Mouse (Mus musculus): Measurements from ENCODE around the gene Adcy9. TPM values are rescaled to one million over a fixed set of nuclear protein-coding genes. Genes with fewer than 3 reads are reported as not detected.

Gene Adcy9
- total RNA-seq (2021) = 10 to 100 TPM; 26.3 to 30.6 TPM
- long read RNA-seq, experiment 1, partial matches to known transcripts = 2 of 6 reads
- long read RNA-seq, experiment 1, other reads (novel, unspliced or antisense) = 4 of 6 reads
- long read RNA-seq, experiment 2, full-length matches to known transcripts = 2 of 6 reads
- long read RNA-seq, experiment 2, partial matches to known transcripts = 1 of 6 reads
- long read RNA-seq, experiment 2, other reads (novel, unspliced or antisense) = 3 of 6 reads

- DNase-seq = peak; percentile 85 to 89
- intact Hi-C loops (cut with DNase I) = loop anchor here (1.0 kb wide), 1 partner anchor 42 kb away; no protein-coding TSS in a partner anchor
Measured at GRCm38 (mm10) chr16:4420298-4421054, at the start of gene Adcy9. Gene Adcy9 (minus strand): TSS chr16:4420498.

GRCm38 (mm10) chr16:4469599-4470352 lies 49.5 kb upstream of the Adcy9 start:
- intact Hi-C loops (cut with DNase I) = no loop called here
- DNase-seq = no peak

DNA sequence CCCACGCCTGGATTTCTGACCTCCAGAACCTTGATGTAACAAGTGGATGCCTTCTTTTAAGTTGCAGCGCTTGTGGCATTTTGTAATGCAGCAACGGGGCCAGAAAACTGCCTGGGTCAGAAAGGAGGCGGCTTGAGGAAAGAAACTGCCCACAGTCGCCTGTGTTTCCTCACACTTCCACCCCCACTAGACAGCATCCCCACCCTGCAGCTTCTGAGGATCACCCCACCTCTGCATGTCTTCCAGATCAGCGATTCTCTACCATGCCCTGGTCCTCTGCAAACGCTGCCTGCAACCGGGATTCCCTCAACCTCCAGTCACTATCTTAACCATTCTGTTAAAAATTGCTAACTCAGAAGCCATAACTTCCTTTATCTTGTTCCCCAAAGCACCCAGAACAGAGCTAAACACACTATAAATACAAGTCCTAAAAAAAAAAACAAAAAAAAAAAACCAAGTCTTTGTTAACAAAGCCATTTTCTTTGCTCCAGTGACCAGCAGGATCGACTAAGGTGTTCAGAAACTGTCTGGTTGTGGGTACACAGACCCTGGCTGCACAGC lies 44.3 kb upstream of the Adcy9 start:
- DNase-seq = no peak
- intact Hi-C loops (cut with DNase I) = no loop called here

- DNase-seq = no peak
- intact Hi-C loops (cut with DNase I) = no loop called here
Measured at GRCm38 (mm10) chr16:4457927-4458326, 37.6 kb upstream of the Adcy9 start.

DNA sequence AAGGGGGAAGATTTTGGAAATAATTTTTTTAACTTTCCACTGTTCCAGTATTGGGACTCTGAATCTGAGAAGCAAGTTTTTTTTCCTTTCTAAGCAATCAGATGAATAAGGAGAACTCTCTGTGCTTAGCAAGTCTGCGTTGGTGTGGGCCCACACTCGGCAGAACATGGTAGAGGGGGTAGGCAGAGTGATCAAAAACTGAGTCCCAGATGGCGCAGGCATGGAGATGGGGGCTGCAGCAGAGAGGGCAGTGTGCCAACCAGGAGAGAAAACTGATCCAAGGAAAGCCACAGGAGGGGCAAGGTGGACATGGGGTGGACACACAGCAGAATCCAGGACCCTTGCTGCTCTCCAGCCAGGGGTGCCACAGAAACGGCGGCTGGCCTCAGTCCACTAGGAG lies 36.1 kb upstream of the Adcy9 start:
- intact Hi-C loops (cut with DNase I) = no loop called here
- no peak for DNase-seq

DNA sequence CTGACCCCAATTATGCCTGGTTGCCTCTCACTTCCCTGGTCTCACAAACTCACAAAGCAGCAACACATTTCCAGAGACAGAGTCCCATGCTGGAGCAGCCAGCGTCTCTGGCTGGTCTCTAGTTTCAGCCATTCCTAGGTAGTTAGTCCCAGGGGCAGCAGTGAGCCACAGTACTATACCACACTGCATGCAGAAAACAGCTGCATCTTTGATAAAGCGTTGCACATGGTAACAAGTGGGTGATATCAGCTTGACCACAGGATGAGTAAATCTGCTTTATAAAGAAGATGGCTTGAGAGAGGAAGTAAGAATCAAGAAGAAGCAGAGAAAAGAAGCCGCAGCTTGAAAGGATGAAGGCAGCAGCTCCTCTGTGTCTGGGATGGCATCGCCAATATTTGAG lies 35.4 kb upstream of the Adcy9 start:
- DNase-seq = no peak
- intact Hi-C loops (cut with DNase I) = no loop called here

DNA sequence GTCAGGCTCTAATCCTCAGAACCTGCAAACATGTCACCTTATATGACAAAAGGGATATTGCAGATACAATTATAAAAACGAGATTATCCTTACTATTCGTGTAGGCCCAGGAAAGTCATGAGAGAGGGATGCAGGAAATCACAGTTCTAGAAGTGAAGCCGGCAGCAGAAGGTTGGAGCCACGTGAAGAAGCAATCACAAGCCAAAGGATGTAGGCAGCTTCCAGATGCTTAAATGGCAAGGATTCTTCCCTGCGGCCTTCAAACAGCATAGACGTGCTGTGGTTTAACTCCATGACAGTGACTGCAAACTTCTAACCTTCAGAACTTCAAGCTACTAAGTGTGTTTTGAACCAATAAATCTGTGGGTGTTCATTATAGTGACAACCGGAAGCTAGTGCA lies 34.3 kb upstream of the Adcy9 start:
- DNase-seq = no peak
- intact Hi-C loops (cut with DNase I) = no loop called here

- DNase-seq = no peak
- intact Hi-C loops (cut with DNase I) = no loop called here
Measured at GRCm38 (mm10) chr16:4449418-4449817, 29.1 kb upstream of the Adcy9 start.

DNA sequence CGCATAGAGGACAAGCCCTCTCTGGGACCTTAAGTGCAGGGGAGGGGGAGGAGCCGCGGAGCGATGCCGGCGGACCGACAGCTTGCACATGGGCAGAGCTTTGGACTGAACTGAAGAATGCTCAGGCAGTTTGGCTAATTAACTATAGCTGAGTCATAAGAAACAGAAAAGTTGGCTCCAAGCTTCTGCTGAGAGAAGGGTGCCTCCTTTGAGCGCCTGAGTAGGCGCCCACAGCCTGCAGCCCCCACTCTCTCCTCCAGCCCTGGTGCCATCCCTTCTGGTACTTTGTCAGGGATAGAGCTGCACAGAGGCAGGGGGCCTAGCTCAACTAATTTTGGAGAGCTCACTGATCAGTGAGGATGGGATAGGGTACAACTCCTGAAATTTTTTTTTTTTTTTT lies 27.9 kb upstream of the Adcy9 start:
- DNase-seq = no peak
- intact Hi-C loops (cut with DNase I) = no loop called here

GRCm38 (mm10) chr16:4446395-4446794 lies 26.1 kb upstream of the Adcy9 start:
- intact Hi-C loops (cut with DNase I) = no loop called here

DNA sequence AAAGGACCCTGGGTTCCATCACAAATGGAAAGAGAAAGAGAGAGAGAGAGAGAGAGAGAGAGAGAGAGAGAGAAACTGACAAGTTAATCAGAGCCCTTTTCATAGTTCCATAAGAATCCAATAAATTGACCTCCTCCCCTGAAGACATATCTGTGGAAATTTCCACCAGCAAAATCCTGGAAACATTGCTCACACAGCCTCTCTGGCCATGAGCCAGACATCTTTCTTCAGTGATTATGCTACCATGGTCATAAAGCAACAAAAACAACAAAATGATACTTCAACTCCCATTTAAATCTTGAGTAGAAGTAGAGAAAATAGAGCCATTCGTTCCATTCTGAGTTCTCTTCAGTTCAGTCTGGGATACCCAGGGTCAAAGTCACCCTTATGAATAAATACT lies 24.1 kb upstream of the Adcy9 start:
- intact Hi-C loops (cut with DNase I) = no loop called here
- no peak for DNase-seq

More at GRCm38 (mm10) chr16:4446395-4446794, 26.1 kb upstream of the Adcy9 start:
- DNase-seq = no peak

DNA sequence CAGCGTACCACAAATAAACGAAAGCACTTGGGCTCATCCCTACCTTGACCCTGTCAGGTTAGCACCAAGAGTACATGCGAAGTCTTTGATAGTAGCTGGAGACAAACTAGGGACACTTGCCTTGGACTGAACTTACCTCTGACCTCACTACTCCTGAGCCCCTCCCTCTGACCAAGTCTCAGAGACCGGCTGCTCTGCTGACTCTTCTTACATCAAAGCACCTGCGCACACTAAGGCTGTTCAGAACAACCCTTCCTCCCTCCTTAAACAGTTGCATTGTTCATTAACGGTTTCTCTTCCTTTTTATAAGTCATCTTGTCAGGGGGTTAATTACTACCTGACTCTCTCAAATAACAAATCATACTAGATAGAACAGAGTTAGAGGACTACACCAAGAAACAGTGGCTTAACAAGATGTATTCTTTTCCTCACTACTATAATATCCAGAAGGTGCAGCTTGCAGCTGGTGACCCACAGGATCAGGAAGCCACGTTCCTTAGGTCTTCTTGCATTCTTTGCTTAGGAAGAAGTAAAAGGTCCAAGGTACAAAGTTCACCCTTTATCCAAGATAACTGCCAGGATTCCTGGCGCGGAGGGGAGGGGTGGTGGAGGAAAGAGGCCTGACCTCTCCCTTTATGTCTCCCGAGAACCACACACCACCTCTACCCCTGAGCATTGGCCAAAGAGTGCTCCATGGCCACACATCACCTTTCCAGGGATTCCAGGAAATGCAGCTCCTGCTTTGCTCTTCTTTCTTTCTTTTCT lies 19.2 kb upstream of the Adcy9 start:
- no peak for DNase-seq
- intact Hi-C loops (cut with DNase I) = no loop called here

DNA sequence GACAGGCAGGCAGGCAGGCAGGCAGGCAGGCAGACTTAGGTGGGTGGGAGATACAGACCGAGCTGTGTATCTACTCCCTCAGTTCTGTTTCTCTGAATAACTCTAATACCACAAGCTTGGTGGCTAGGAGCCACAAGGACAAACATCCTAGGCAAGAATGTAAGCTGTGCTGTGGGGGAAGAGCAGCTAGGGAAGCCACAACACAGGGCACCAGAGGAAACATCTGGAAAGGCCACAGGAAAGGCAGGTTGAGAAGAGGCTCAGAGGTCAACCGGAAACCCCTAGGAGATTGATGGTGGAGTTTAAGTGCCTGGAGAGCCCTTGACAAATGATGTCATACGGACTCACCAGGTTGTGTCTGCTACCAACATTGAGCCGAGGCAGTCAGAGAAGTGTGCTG lies 16.4 kb upstream of the Adcy9 start:
- intact Hi-C loops (cut with DNase I) = no loop called here
- DNase-seq = no peak

GRCm38 (mm10) chr16:4435371-4435770 lies 15.1 kb upstream of the Adcy9 start:
- no peak for DNase-seq
- intact Hi-C loops (cut with DNase I) = no loop called here

- DNase-seq = no peak
- intact Hi-C loops (cut with DNase I) = no loop called here
Measured at GRCm38 (mm10) chr16:4431841-4432240, 11.5 kb upstream of the Adcy9 start.

DNA sequence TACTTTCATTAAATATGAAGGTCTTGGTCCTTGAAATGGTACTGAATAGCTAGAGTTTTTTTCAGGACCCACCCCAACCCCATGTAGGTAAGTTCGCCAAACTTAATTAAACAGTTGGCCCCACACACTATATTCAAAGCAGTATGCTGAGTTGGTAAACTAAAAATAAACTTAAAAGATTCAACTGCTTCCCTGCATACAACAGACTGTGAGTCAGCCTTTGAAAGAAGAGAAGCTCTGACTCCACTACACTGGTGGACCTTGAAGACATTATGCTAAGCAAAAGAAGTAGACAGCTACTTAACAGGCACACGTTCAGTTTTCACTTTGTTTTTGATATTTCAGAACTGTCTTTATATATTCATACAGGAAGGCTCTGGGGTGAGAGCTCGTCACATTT lies 10.7 kb upstream of the Adcy9 start:
- DNase-seq = no peak
- intact Hi-C loops (cut with DNase I) = no loop called here

DNA sequence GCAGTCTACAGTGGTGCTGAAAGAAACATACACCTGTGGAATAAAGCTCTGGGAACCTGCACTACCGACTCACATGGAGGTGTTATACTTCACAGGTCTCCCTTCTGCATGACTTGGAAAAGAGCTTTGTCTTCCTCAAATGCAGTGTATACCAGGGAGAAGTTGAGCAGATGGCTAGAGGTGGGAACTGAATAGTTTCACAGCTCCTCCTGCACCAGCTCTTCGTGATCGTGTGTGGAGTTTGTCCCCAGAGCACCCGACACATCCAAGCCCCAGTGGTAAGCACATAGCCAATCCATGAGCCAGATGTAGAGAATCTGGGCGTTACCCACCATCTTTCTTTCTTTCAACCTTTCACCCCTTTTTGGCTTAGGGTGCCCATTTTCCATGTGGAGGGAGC lies 9.9 kb upstream of the Adcy9 start:
- DNase-seq = no peak
- intact Hi-C loops (cut with DNase I) = no loop called here

DNA sequence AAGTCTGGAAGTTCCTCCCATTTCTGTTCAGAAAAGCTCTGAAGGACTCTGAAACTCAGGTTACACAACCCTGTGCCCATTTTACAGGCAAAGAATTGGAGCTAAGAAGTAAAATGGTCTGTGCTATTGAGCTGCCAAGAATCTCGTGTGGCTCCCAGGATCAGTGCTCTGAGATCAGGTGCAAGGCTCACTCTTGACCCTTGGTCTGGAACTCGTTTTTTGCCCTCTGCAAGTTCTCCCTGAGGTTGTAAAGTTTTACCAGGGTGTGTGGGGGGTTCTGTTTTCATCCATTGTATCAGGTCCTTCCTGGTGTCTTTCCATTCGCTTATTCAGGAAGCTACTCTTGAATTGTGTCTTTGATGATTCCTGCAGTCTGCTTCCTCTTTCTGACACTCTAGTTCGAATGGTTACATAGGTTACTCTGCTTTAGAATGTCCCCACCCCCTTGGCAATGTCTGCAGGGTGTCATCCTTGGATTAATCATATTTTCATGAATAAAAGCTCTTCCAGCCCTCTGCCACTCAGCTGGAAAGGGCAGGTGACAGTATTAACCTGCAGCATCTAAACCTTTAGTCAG lies 5.4 kb upstream of the Adcy9 start:
- intact Hi-C loops (cut with DNase I) = loop anchor here (5.0 kb wide), 1 partner anchor 122 kb away; no protein-coding TSS in a partner anchor
- DNase-seq = no peak

- intact Hi-C loops (cut with DNase I) = no loop called here
- DNase-seq = no peak
Measured at GRCm38 (mm10) chr16:4423613-4424012, 3.3 kb upstream of the Adcy9 start.

DNA sequence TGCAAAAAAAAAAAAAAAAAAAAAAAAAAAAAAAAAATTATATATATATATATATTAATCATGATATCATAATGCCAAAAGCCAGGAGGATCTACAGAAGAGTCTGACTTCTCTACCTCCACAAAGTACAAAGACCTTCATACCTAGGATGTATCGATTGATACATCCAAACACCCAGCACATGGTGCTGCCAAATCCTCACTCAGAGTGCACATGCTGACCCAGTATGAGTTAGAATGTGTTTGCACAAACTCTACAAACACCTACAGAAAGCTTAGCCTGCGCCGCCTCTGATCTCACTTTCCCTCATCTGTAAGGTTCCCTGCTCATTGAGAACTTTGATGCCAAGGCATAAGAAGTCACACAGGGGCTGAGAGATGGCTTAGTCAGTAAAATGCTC lies 2.7 kb upstream of the Adcy9 start:
- intact Hi-C loops (cut with DNase I) = no loop called here
- no peak for DNase-seq
